10 mouse cellular contexts compared by ENCODE assay signal in the genomic region with DNA sequence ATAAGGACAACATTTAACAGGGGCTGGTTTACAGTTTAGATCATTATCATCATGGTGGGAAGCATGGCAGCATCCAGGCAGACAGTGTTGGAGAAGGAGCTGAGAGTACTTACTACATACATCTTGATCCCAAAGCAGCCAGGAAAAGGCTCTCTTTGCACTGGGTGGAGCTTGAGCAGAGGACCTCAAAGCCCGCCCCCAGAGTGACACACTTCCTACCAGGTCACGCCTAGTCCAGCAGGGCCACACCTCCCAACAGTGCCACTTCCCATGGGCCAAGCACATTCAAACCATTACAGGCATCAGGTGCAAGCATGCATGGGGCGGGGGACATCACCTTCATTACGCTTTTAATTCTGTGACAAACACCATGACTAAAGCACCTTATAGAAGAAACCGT. TPM values are rescaled to one million over a fixed set of nuclear protein-coding genes. Genes with fewer than 3 reads are reported as not detected.
DNase-seq lines count a peak whose midpoint lies in the region; ATAC-seq and TF ChIP-seq lines count a peak whose summit lies in the region.
"Had no signal": no experiment of that assay in that cellular context is flagged by ENCODE, and none has a peak within 500 bp of the region (broad histone marks: within the 10 kb centered on the region; RNA-seq: fewer than 3 reads in every experiment).

No protein-coding gene starts in this region.

- peak overlapping the region; percentile 16; the same call in 1 of the 2 replicates for H3K27ac ChIP-seq in gastrocnemius, adult 2 months
- H3K27ac ChIP-seq in left cerebral cortex, adult 2 months, result no peak overlapping the region
- H3K27ac ChIP-seq in forebrain, postnatal 0 days (ENCODE audit: low read depth, low read length), result no peak overlapping the region
- H3K27ac ChIP-seq: heart, adult 2 months; neural tube, embryonic 12.5 days had no signal

- WGBS in forebrain, postnatal 0 days, result 43% methylated on average over 5 of the region's 5 CpGs

- peaks cover 19% of the 10 kb centered on the region for H3K4me1 ChIP-seq in forebrain, postnatal 0 days (ENCODE audit: insufficient read depth)

- no peak overlapping the region for H3K4me2 ChIP-seq in forebrain, postnatal 0 days (ENCODE audit: low read depth)
- H3K4me2 ChIP-seq: neural tube, embryonic 12.5 days had no signal

- H3K9ac ChIP-seq in forebrain, postnatal 0 days, result no peak overlapping the region
- H3K9ac ChIP-seq: neural tube, embryonic 12.5 days had no signal

- H3K36me3 ChIP-seq in forebrain, postnatal 0 days (ENCODE audit: insufficient read depth), result no peaks in the 10 kb centered on the region
- H3K36me3 ChIP-seq: neural tube, embryonic 12.5 days had no signal

- H3K27me3 ChIP-seq in forebrain, postnatal 0 days (ENCODE audit: insufficient read depth, low read length), result no peaks in the 10 kb centered on the region
- H3K27me3 ChIP-seq: neural tube, embryonic 12.5 days had no signal

- peak; percentile 66 for DNase-seq in gastrocnemius, adult 2 months
- DNase-seq in gastrocnemius, adult 8-10 months (ENCODE audit: low spot score in 2 of 2), result no peak
- DNase-seq in adrenal gland, postnatal 14 days, result peak; percentile 86
- peak; percentile 74 for DNase-seq in induced T-regulatory cell, adult 2 months (ENCODE audit: low read depth)
- peak; percentile 80 for DNase-seq in lung, postnatal 25 days (ENCODE audit: low spot score)
- DNase-seq in left cerebral cortex, adult 2 months (ENCODE audit: extremely low spot score in 1 of 2, low spot score in 2 of 2), result no peak
- DNase-seq in forebrain, postnatal 0 days, result no peak
- DNase-seq in layer of hippocampus, postnatal 36 days, result no peak

- intact Hi-C loops in gastrocnemius, adult 2 months (cut with DNase I), result no loop called here
- intact Hi-C loops in left cerebral cortex, adult 2 months (cut with DNase I), result no loop called here

- no peak for TF ChIP-seq CTCF in gastrocnemius, adult 2 months (IDR thresholded peaks at IDR 0.05)
- TF ChIP-seq CTCF in left cerebral cortex, adult 2 months (IDR thresholded peaks at IDR 0.05), result no peak
- no peak for TF ChIP-seq CTCF in forebrain, postnatal 0 days (IDR thresholded peaks at IDR 0.05; ENCODE audit: low read depth)

- no peaks in the 10 kb centered on the region for H3K9me3 ChIP-seq in forebrain, postnatal 0 days (ENCODE audit: low read length)
- H3K9me3 ChIP-seq: neural tube, embryonic 12.5 days had no signal

- ATAC-seq in forebrain, postnatal 0 days, result no peak

- no peak overlapping the region for H3K4me3 ChIP-seq in gastrocnemius, adult 2 months
- H3K4me3 ChIP-seq in left cerebral cortex, adult 2 months, result no peak overlapping the region
- H3K4me3 ChIP-seq in forebrain, postnatal 0 days (ENCODE audit: low read depth, low read length), result no peak overlapping the region
- H3K4me3 ChIP-seq: heart, adult 2 months; neural tube, embryonic 12.5 days had no signal

RNA-seq across cellular contexts. Expression of a gene that starts 2.2 kb away (rescaled TPM):
- total RNA-seq in gastrocnemius, adult 2 months (2021), result 10 to 100 TPM; 27.0 to 33.5 TPM
- 10 to 100 TPM; 24.1 to 29.3 (median 27.8) TPM for total RNA-seq in gastrocnemius, adult 8-10 months (2022)
- 80.3 and 85.6 TPM in 2 replicates for total RNA-seq in adrenal gland, postnatal 14 days (2021)
- total RNA-seq in left cerebral cortex, adult 2 months (2021), result 100 to 1,000 TPM; 150 to 151 TPM
- 137 and 176 TPM in 2 replicates for total RNA-seq in forebrain, postnatal 0 days (2014; rRNA removed)
- polyA plus RNA-seq in forebrain, postnatal 0 days (2015; fragmentation: Nextera tagmentation; extraction: Ambion mirVana), result 63.8 and 87.7 TPM in 2 replicates
- total RNA-seq in layer of hippocampus, postnatal 36 days (2021), result 100 to 1,000 TPM; 142 to 147 TPM

RNA-seq across cellular contexts. Expression of a gene that starts 10.7 kb away (rescaled TPM):
- total RNA-seq in gastrocnemius, adult 2 months (2021), result 10 to 100 TPM; 19.9 to 23.1 TPM
- total RNA-seq in gastrocnemius, adult 8-10 months (2022), result 10 to 100 TPM; 12.4 to 13.8 (median 13.5) TPM
- total RNA-seq in adrenal gland, postnatal 14 days (2021), result 82.3 and 90.7 TPM in 2 replicates
- 10 to 100 TPM; 64.6 to 75.3 TPM for total RNA-seq in left cerebral cortex, adult 2 months (2021)
- 15.9 and 21.7 TPM in 2 replicates for total RNA-seq in forebrain, postnatal 0 days (2014; rRNA removed)
- 5.7 and 8.5 TPM in 2 replicates for polyA plus RNA-seq in forebrain, postnatal 0 days (2015; fragmentation: Nextera tagmentation; extraction: Ambion mirVana)
- 10 to 100 TPM; 48.6 to 61.9 TPM for total RNA-seq in layer of hippocampus, postnatal 36 days (2021)

RNA-seq across cellular contexts. Expression of a gene that starts 42.3 kb away (rescaled TPM):
- total RNA-seq in gastrocnemius, adult 2 months (2021), result 1 to 10 TPM; 2.6 to 3.0 TPM
- 1 to 10 TPM; 1.0 to 3.1 (median 2.7) TPM for total RNA-seq in gastrocnemius, adult 8-10 months (2022)
- total RNA-seq in adrenal gland, postnatal 14 days (2021), result 12.1 and 12.6 TPM in 2 replicates
- 10 to 100 TPM; 45.0 to 46.0 TPM for total RNA-seq in left cerebral cortex, adult 2 months (2021)
- 37.9 and 39.5 TPM in 2 replicates for total RNA-seq in forebrain, postnatal 0 days (2014; rRNA removed)
- polyA plus RNA-seq in forebrain, postnatal 0 days (2015; fragmentation: Nextera tagmentation; extraction: Ambion mirVana), result 34.4 and 36.7 TPM in 2 replicates
- total RNA-seq in layer of hippocampus, postnatal 36 days (2021), result 10 to 100 TPM; 49.7 to 57.0 TPM

RNA-seq across cellular contexts. Expression of a gene that starts 42.5 kb away (rescaled TPM):
- total RNA-seq in gastrocnemius, adult 2 months (2021), result 1 to 10 TPM; 4.9 to 5.5 TPM
- total RNA-seq in gastrocnemius, adult 8-10 months (2022), result 1 to 10 TPM; 2.6 to 3.6 (median 3.4) TPM
- total RNA-seq in adrenal gland, postnatal 14 days (2021), result 12.8 and 24.1 TPM in 2 replicates
- 10 to 100 TPM; 13.6 to 15.5 TPM for total RNA-seq in left cerebral cortex, adult 2 months (2021)
- total RNA-seq in forebrain, postnatal 0 days (2014; rRNA removed), result 54.1 and 57.8 TPM in 2 replicates
- polyA plus RNA-seq in forebrain, postnatal 0 days (2015; fragmentation: Nextera tagmentation; extraction: Ambion mirVana), result 38.9 and 45.9 TPM in 2 replicates
- total RNA-seq in layer of hippocampus, postnatal 36 days (2021), result 10 to 100 TPM; 16.0 to 16.1 TPM

RNA-seq across cellular contexts. Expression of a gene that starts 53.7 kb away (rescaled TPM):
- total RNA-seq in gastrocnemius, adult 2 months (2021), result 10 to 100 TPM; 28.9 to 29.1 TPM
- total RNA-seq in gastrocnemius, adult 8-10 months (2022), result 10 to 100 TPM; 26.0 to 33.2 (median 29.9) TPM
- total RNA-seq in adrenal gland, postnatal 14 days (2021), result 47.6 and 52.2 TPM in 2 replicates
- total RNA-seq in left cerebral cortex, adult 2 months (2021), result 10 to 100 TPM; 42.0 to 48.7 TPM
- 20.4 and 20.6 TPM in 2 replicates for total RNA-seq in forebrain, postnatal 0 days (2014; rRNA removed)
- 66.4 and 73.7 TPM in 2 replicates for polyA plus RNA-seq in forebrain, postnatal 0 days (2015; fragmentation: Nextera tagmentation; extraction: Ambion mirVana)
- 10 to 100 TPM; 43.8 to 47.1 TPM for total RNA-seq in layer of hippocampus, postnatal 36 days (2021)

Comparison
In these comparisons a context has a peak if more than half of its experiments do, and no peak if none do; other contexts are left out.
1. DNase-seq: peak in gastrocnemius, adult 2 months (single experiment), adrenal gland, postnatal 14 days (single experiment), induced T-regulatory cell, adult 2 months (single experiment) and lung, postnatal 25 days (single experiment); none in gastrocnemius, adult 8-10 months (0 of 2), left cerebral cortex, adult 2 months (0 of 2), forebrain, postnatal 0 days (single experiment) and layer of hippocampus, postnatal 36 days (0 of 2).